9 mouse cellular contexts compared by ENCODE assay signal in genomic region chr13:91881837-91882480, GRCm38 (mm10). TPM values are rescaled to one million over a fixed set of nuclear protein-coding genes. Genes with fewer than 3 reads are reported as not detected.
DNase-seq lines count a peak whose midpoint lies in the region; ATAC-seq and TF ChIP-seq lines count a peak whose summit lies in the region.
"Had no signal": no experiment of that assay in that cellular context is flagged by ENCODE, and none has a peak within 500 bp of the region (broad histone marks: within the 10 kb centered on the region; RNA-seq: fewer than 3 reads in every experiment).

No protein-coding gene starts in this region.

- no peak overlapping the region for H3K27ac ChIP-seq in spleen, adult 2 months (ENCODE audit: insufficient read depth, low read length)
- H3K27ac ChIP-seq in embryonic facial prominence, embryonic 11.5 days (replicated peaks; ENCODE audit: low read depth, low read length) = no peak overlapping the region
- H3K27ac ChIP-seq: heart, embryonic 13.5 days; neural tube, embryonic 12.5 days had no signal

- H3K9me3 ChIP-seq in embryonic facial prominence, embryonic 11.5 days (replicated peaks; ENCODE audit: control insufficient read depth, low read length) = no peaks in the 10 kb centered on the region
- H3K9me3 ChIP-seq: heart, embryonic 13.5 days; neural tube, embryonic 12.5 days had no signal

- H3K36me3 ChIP-seq in spleen, adult 2 months (ENCODE audit: control insufficient read depth, insufficient read depth, low read length) = no peaks in the 10 kb centered on the region
- no peaks in the 10 kb centered on the region for H3K36me3 ChIP-seq in embryonic facial prominence, embryonic 11.5 days (replicated peaks; ENCODE audit: control insufficient read depth, insufficient read depth, low read depth, low read length)
- H3K36me3 ChIP-seq: heart, embryonic 13.5 days; neural tube, embryonic 12.5 days had no signal

- DNase-seq in spleen, adult 2 months (ENCODE audit: low read depth in 1 of 2, low spot score in 2 of 2) = no peak
- DNase-seq in spleen, postnatal 36 days (ENCODE audit: low spot score in 2 of 2) = no peak
- DNase-seq in adrenal gland, adult 2 months = peak; percentile 25
- DNase-seq in embryonic facial prominence, embryonic 11.5 days (ENCODE audit: low spot score) = peak; percentile 83
- peak; percentile 54 for DNase-seq in induced T-regulatory cell, adult 2 months (ENCODE audit: low read depth)
- DNase-seq in lung, adult 2 months = peak; percentile 26
- peak; percentile 85 to 87 for DNase-seq in right cerebral cortex, postnatal 10 days (ENCODE audit: low spot score in 2 of 2)

- no peak overlapping the region for H3K9ac ChIP-seq in embryonic facial prominence, embryonic 11.5 days (replicated peaks; ENCODE audit: low read length)
- H3K9ac ChIP-seq: heart, embryonic 13.5 days; neural tube, embryonic 12.5 days had no signal

- no peak for TF ChIP-seq POLR2A in spleen, adult 2 months (IDR thresholded peaks at IDR 0.05; ENCODE audit: low read depth, low read length)
- no peak for TF ChIP-seq POLR2A in lung, adult 2 months (IDR thresholded peaks at IDR 0.05; ENCODE audit: borderline replicate concordance, extremely low read depth, low read depth, low read length)

- H3K4me2 ChIP-seq in embryonic facial prominence, embryonic 11.5 days (ENCODE audit: low read depth, low read length) = no peak overlapping the region
- H3K4me2 ChIP-seq: heart, embryonic 13.5 days; neural tube, embryonic 12.5 days had no signal

- H3K4me3 ChIP-seq in spleen, adult 2 months (ENCODE audit: extremely low read depth, insufficient read depth, insufficient read length) = no peak overlapping the region
- no peak overlapping the region for H3K4me3 ChIP-seq in embryonic facial prominence, embryonic 11.5 days (ENCODE audit: low read depth, low read length)
- H3K4me3 ChIP-seq in lung, adult 2 months (replicated peaks; ENCODE audit: extremely low read depth, low read depth, low read length) = no peak overlapping the region
- H3K4me3 ChIP-seq: heart, embryonic 13.5 days; neural tube, embryonic 12.5 days had no signal

- no peak for ATAC-seq in embryonic facial prominence, embryonic 11.5 days (replicated peaks; ENCODE audit: insufficient number of reproducible peaks, low FRiP score, low TSS enrichment, low read depth)

- H3K4me1 ChIP-seq in spleen, adult 2 months (ENCODE audit: control insufficient read depth, insufficient read depth, insufficient read length) = no peaks in the 10 kb centered on the region
- H3K4me1 ChIP-seq in embryonic facial prominence, embryonic 11.5 days (ENCODE audit: control insufficient read depth, insufficient read depth, low read length) = no peaks in the 10 kb centered on the region
- no peaks in the 10 kb centered on the region for H3K4me1 ChIP-seq in lung, adult 2 months (ENCODE audit: control insufficient read depth, insufficient read depth, low read length)
- H3K4me1 ChIP-seq: neural tube, embryonic 12.5 days had no signal

- TF ChIP-seq CTCF in spleen, adult 2 months (IDR thresholded peaks at IDR 0.05; ENCODE audit: extremely low read depth, insufficient read depth, insufficient read length, insufficient replicate concordance) = peak; percentile 17; the same call in 1 of the 2 replicates
- peak; percentile 24; the same call in 1 of the 2 replicates for TF ChIP-seq CTCF in lung, adult 2 months (IDR thresholded peaks at IDR 0.05; ENCODE audit: insufficient read depth, low read length)

- no peaks in the 10 kb centered on the region for H3K27me3 ChIP-seq in spleen, adult 2 months (ENCODE audit: control insufficient read depth, insufficient read depth, low read length)
- H3K27me3 ChIP-seq in embryonic facial prominence, embryonic 11.5 days (ENCODE audit: control insufficient read depth, insufficient read depth, low read length) = no peaks in the 10 kb centered on the region
- H3K27me3 ChIP-seq: heart, embryonic 13.5 days; neural tube, embryonic 12.5 days had no signal

- 67% methylated on average over 9 of the region's 9 CpGs for WGBS in spleen, adult 2 months
- 60% methylated on average over 9 of the region's 9 CpGs for WGBS in embryonic facial prominence, embryonic 11.5 days
- WGBS in lung, adult 2 months = 60% methylated on average over 9 of the region's 9 CpGs

RNA-seq across cellular contexts. Expression of gene Ckmt2, which starts 5.3 kb away (rescaled TPM):
- polyA plus RNA-seq in spleen, adult 2 months (2012; rRNA removed) = 0.09 TPM in 1 of 2 replicates, not detected in the other
- total RNA-seq in adrenal gland, adult 2 months (2021) = not detected
- not detected in 2 replicates for polyA plus RNA-seq in adrenal gland, adult 2 months (2012; rRNA removed)
- not detected in 2 replicates for polyA plus RNA-seq in embryonic facial prominence, embryonic 11.5 days (2014; fragmentation: Nextera tagmentation; extraction: Ambion mirVana)
- 13.5 and 28.5 TPM in 2 replicates for polyA plus RNA-seq in lung, adult 2 months (2012; rRNA removed)
- polyA plus RNA-seq: neural tube, embryonic 12.5 days had no signal

Comparison
In these comparisons a context has a peak if more than half of its experiments do, and no peak if none do; other contexts are left out.
1. DNase-seq: peak in adrenal gland, adult 2 months (single experiment), embryonic facial prominence, embryonic 11.5 days (single experiment), induced T-regulatory cell, adult 2 months (single experiment), lung, adult 2 months (single experiment) and right cerebral cortex, postnatal 10 days (2 of 2); none in spleen, adult 2 months (0 of 2) and spleen, postnatal 36 days (0 of 2).
2. RNA of gene Ckmt2, which starts 5.3 kb away (polyA plus RNA-seq): 13.5 to 28.5 TPM in lung, adult 2 months; 0.09 TPM in spleen, adult 2 months, not detected in embryonic facial prominence, embryonic 11.5 days and not detected in adrenal gland, adult 2 months; every median in the first group is over 10 times any median in the second.